Mouse (Mus musculus) yolk sac, embryonic 10.5 days (tissue): ENCODE results near the gene Slc27a1.

Experiments used
- DNase-seq: peaks from one replicate; pipeline ENCODE4 v3.0.0-alpha.2; 2017; ENCODE audit warnings: low spot score

Gene Slc27a1

GRCm38 (mm10) chr8:71625088-71625487, 56.4 kb downstream of the Slc27a1 start:
- DNase-seq: no peak

- DNase-seq: no peak
Measured at GRCm38 (mm10) chr8:71626753-71627152, 58.1 kb downstream of the Slc27a1 start.

- no peak for DNase-seq
Measured at GRCm38 (mm10) chr8:71627265-71628099, 58.8 kb downstream of the Slc27a1 start.

- DNase-seq: no peak
Measured at GRCm38 (mm10) chr8:71628396-71629095, 59.9 kb downstream of the Slc27a1 start.

GRCm38 (mm10) chr8:71629096-71629697, 60.5 kb downstream of the Slc27a1 start:
- DNase-seq: peak; percentile 89

GRCm38 (mm10) chr8:71629781-71630212, 61.1 kb downstream of the Slc27a1 start:
- DNase-seq: no peak

- no peak for DNase-seq
Measured at GRCm38 (mm10) chr8:71630761-71631160, 62.1 kb downstream of the Slc27a1 start.

- DNase-seq: no peak
Measured at GRCm38 (mm10) chr8:71631897-71632296, 63.2 kb downstream of the Slc27a1 start.

- DNase-seq: peak; percentile 23
Measured at GRCm38 (mm10) chr8:71633164-71633563, 64.5 kb downstream of the Slc27a1 start.

GRCm38 (mm10) chr8:71633981-71634667, 65.4 kb downstream of the Slc27a1 start:
- DNase-seq: peak; percentile 57
